Comparison of ENCODE assay signal across 8 mouse cellular contexts in genomic region chr5:125140151-125140699, GRCm38 (mm10). TPM values are rescaled to one million over a fixed set of nuclear protein-coding genes. Genes with fewer than 3 reads are reported as not detected.
DNase-seq lines count a peak whose midpoint lies in the region; ATAC-seq lines count a peak whose summit lies in the region.

No protein-coding gene starts in this region.

- H3K36me3 ChIP-seq in embryonic facial prominence, embryonic 14.5 days (ENCODE audit: control insufficient read depth, insufficient read depth, low read length): no peaks in the 10 kb centered on the region
- H3K36me3 ChIP-seq in heart, embryonic 11.5 days (ENCODE audit: control insufficient read depth, insufficient read depth, low read length): peaks cover 3% of the 10 kb centered on the region; the same call in 1 of the 2 replicates
- no peaks in the 10 kb centered on the region for H3K36me3 ChIP-seq in kidney, embryonic 14.5 days (ENCODE audit: control insufficient read depth, insufficient read depth, low read length)
- no peaks in the 10 kb centered on the region for H3K36me3 ChIP-seq in limb, embryonic 15.5 days
- no peaks in the 10 kb centered on the region for H3K36me3 ChIP-seq in neural tube, embryonic 13.5 days

- DNase-seq in adrenal gland, postnatal 4 days (ENCODE audit: low spot score in 2 of 2): peak; percentile 52 to 69
- DNase-seq in embryonic facial prominence, embryonic 14.5 days (ENCODE audit: low spot score): peak; percentile 91
- DNase-seq in urinary bladder, postnatal 4 days (ENCODE audit: low spot score in 2 of 2): peak; percentile 75 to 78

- H3K27ac ChIP-seq in embryonic facial prominence, embryonic 14.5 days (replicated peaks; ENCODE audit: low read depth, low read length): peak overlapping the region; percentile 99
- H3K27ac ChIP-seq in heart, embryonic 11.5 days (ENCODE audit: low read depth, low read length): peak overlapping the region; percentile 100
- H3K27ac ChIP-seq in kidney, embryonic 14.5 days (ENCODE audit: low read depth, low read length): peak overlapping the region; percentile 97
- H3K27ac ChIP-seq in limb, embryonic 15.5 days: peak overlapping the region; percentile 98
- peak overlapping the region; percentile 98 for H3K27ac ChIP-seq in neural tube, embryonic 13.5 days (replicated peaks)

- peak overlapping the region; percentile 68 for H3K9ac ChIP-seq in embryonic facial prominence, embryonic 14.5 days (ENCODE audit: low read depth, low read length)
- peak overlapping the region; percentile 75 for H3K9ac ChIP-seq in heart, embryonic 11.5 days (ENCODE audit: low read depth, low read length)
- peak overlapping the region; percentile 54 for H3K9ac ChIP-seq in kidney, embryonic 14.5 days (ENCODE audit: low read depth, low read length)
- peak overlapping the region; percentile 41; the same call in 1 of the 2 replicates for H3K9ac ChIP-seq in limb, embryonic 15.5 days
- H3K9ac ChIP-seq in neural tube, embryonic 13.5 days: peak overlapping the region; percentile 70

- H3K9me3 ChIP-seq in embryonic facial prominence, embryonic 14.5 days (ENCODE audit: control insufficient read depth, low read length): no peaks in the 10 kb centered on the region
- H3K9me3 ChIP-seq in heart, embryonic 11.5 days (replicated peaks; ENCODE audit: control insufficient read depth, low read length): no peaks in the 10 kb centered on the region
- H3K9me3 ChIP-seq in kidney, embryonic 14.5 days (ENCODE audit: control insufficient read depth, low read length): no peaks in the 10 kb centered on the region
- no peaks in the 10 kb centered on the region for H3K9me3 ChIP-seq in limb, embryonic 15.5 days
- no peaks in the 10 kb centered on the region for H3K9me3 ChIP-seq in neural tube, embryonic 13.5 days

- peak; percentile 48 for ATAC-seq in embryonic facial prominence, embryonic 14.5 days (ENCODE audit: low read depth)
- peak; percentile 44 for ATAC-seq in heart, embryonic 11.5 days (replicated peaks; ENCODE audit: insufficient number of reproducible peaks, low FRiP score, low TSS enrichment)
- ATAC-seq in kidney, embryonic 14.5 days (ENCODE audit: low FRiP score, low TSS enrichment): 0 out of 2 replicates have a peak, but pooled peaks have one; percentile 1
- ATAC-seq in limb, embryonic 15.5 days (ENCODE audit: insufficient number of reproducible peaks, low FRiP score, low TSS enrichment, low read depth): peak; percentile 32
- ATAC-seq in neural tube, embryonic 13.5 days (ENCODE audit: low read depth): peak; percentile 33
- ATAC-seq in erythroid progenitor cell, adult 5-6 weeks (replicated peaks; ENCODE audit: low FRiP score, poor library complexity, severe bottlenecking): no peak

- H3K4me2 ChIP-seq in embryonic facial prominence, embryonic 14.5 days (ENCODE audit: low read depth, low read length): peak overlapping the region; percentile 71
- peak overlapping the region; percentile 81 for H3K4me2 ChIP-seq in heart, embryonic 11.5 days
- H3K4me2 ChIP-seq in kidney, embryonic 14.5 days (replicated peaks; ENCODE audit: low read depth, low read length): peak overlapping the region; percentile 48
- peak overlapping the region; percentile 66 for H3K4me2 ChIP-seq in limb, embryonic 15.5 days
- H3K4me2 ChIP-seq in neural tube, embryonic 13.5 days: peak overlapping the region; percentile 56

- peak overlapping the region; percentile 40 for H3K4me3 ChIP-seq in embryonic facial prominence, embryonic 14.5 days (ENCODE audit: low read depth, low read length)
- peak overlapping the region; percentile 41 for H3K4me3 ChIP-seq in heart, embryonic 11.5 days (ENCODE audit: low read depth, low read length)
- peak overlapping the region; percentile 25; the same call in 1 of the 2 replicates for H3K4me3 ChIP-seq in kidney, embryonic 14.5 days (ENCODE audit: low read length)
- peak overlapping the region; percentile 39 for H3K4me3 ChIP-seq in limb, embryonic 15.5 days
- peak overlapping the region; percentile 26 for H3K4me3 ChIP-seq in neural tube, embryonic 13.5 days

- peaks cover 68% of the 10 kb centered on the region for H3K4me1 ChIP-seq in embryonic facial prominence, embryonic 14.5 days (ENCODE audit: control insufficient read depth, insufficient read depth, low read length)
- H3K4me1 ChIP-seq in heart, embryonic 11.5 days (ENCODE audit: control insufficient read depth, insufficient read depth, low read length): peaks cover 77% of the 10 kb centered on the region
- peaks cover 66% of the 10 kb centered on the region for H3K4me1 ChIP-seq in kidney, embryonic 14.5 days (ENCODE audit: control insufficient read depth, insufficient read depth, low read length)
- peaks cover 86% of the 10 kb centered on the region for H3K4me1 ChIP-seq in limb, embryonic 15.5 days
- peaks cover 90% of the 10 kb centered on the region for H3K4me1 ChIP-seq in neural tube, embryonic 13.5 days (replicated peaks)

- 26% methylated on average over 17 of the region's 19 CpGs for WGBS in embryonic facial prominence, embryonic 14.5 days
- WGBS in heart, embryonic 11.5 days (ENCODE audit: insufficient replicate concordance): 34% methylated on average over 19 of the region's 19 CpGs
- 53% methylated on average over 19 of the region's 19 CpGs for WGBS in kidney, embryonic 14.5 days
- WGBS in limb, embryonic 15.5 days: 11% methylated on average over 19 of the region's 19 CpGs
- WGBS in neural tube, embryonic 13.5 days: 36% methylated on average over 19 of the region's 19 CpGs

- H3K27me3 ChIP-seq in embryonic facial prominence, embryonic 14.5 days (replicated peaks; ENCODE audit: control insufficient read depth, insufficient read depth, low read length): no peaks in the 10 kb centered on the region
- H3K27me3 ChIP-seq in heart, embryonic 11.5 days (ENCODE audit: control insufficient read depth, insufficient read depth, low read length): no peaks in the 10 kb centered on the region
- H3K27me3 ChIP-seq in kidney, embryonic 14.5 days (ENCODE audit: control insufficient read depth, insufficient read depth, low read length): no peaks in the 10 kb centered on the region
- no peaks in the 10 kb centered on the region for H3K27me3 ChIP-seq in limb, embryonic 15.5 days
- H3K27me3 ChIP-seq in neural tube, embryonic 13.5 days: no peaks in the 10 kb centered on the region

RNA-seq across cellular contexts. Expression of gene Ncor2, which starts 38.8 kb away (rescaled TPM):
- total RNA-seq in adrenal gland, postnatal 4 days (2021): 100 to 1,000 TPM; 240 to 243 TPM
- 34.9 and 37.3 TPM in 2 replicates for polyA plus RNA-seq in embryonic facial prominence, embryonic 14.5 days (2014; fragmentation: Nextera tagmentation; extraction: Ambion mirVana)
- 14.3 and 18.8 TPM in 2 replicates for polyA plus RNA-seq in heart, embryonic 11.5 days (2014; fragmentation: Nextera tagmentation; extraction: Ambion mirVana)
- 34.6 and 35.0 TPM in 2 replicates for polyA plus RNA-seq in kidney, embryonic 14.5 days (2014; fragmentation: Nextera tagmentation; extraction: Ambion mirVana)
- 32.7 and 34.1 TPM in 2 replicates for polyA plus RNA-seq in limb, embryonic 15.5 days (2015; fragmentation: Nextera tagmentation; extraction: Ambion mirVana)
- 29.2 and 30.4 TPM in 2 replicates for polyA plus RNA-seq in neural tube, embryonic 13.5 days (2015; fragmentation: Nextera tagmentation; extraction: Ambion mirVana)
- total RNA-seq in erythroid progenitor cell, adult 5-6 weeks (2015; ENCODE audit: low replicate concordance): 10.5 and 37.3 TPM in 2 replicates
- 0.91 and 2.6 TPM in 2 replicates for total RNA-seq in erythroid progenitor cell, adult 5-6 weeks (2017; ENCODE audit: low replicate concordance)
